Mouse (Mus musculus) lung, embryonic 15.5 days (tissue): ENCODE measurements around the gene Gm5485. TPM values are rescaled to one million over a fixed set of nuclear protein-coding genes. Genes with fewer than 3 reads are reported as not detected.
A peak's percentile ranks its signal among the peaks of the same experiment; 100 is the strongest.

Experiments
- ATAC-seq: fragments of 200-750 bp; cut with Nextera tagmentation; 2 replicates; pipeline ENCODE4 v1.8.0; 2017; ENCODE audit warnings: moderate number of reproducible peaks, borderline replicate concordance; ENCODE audit not compliant: low FRiP score, low TSS enrichment; ENCODE audit errors: extremely low read depth
- H3K27ac ChIP-seq: fragments of 300-500 bp; sonication (generic); 2 replicates; pipeline ENCODE4 v1.5.1; 2015; ENCODE audit warnings: moderate library complexity, mild to moderate bottlenecking, inconsistent platforms
- H3K27me3 ChIP-seq: fragments of 300-500 bp; sonication (generic); 2 replicates; pipeline ENCODE4 v1.6.1; 2015; ENCODE audit warnings: inconsistent platforms
- H3K36me3 ChIP-seq: fragments of 300-500 bp; sonication (generic); 2 replicates; pipeline ENCODE4 v1.6.1; 2015; ENCODE audit warnings: inconsistent platforms
- H3K4me1 ChIP-seq: fragments of 300-500 bp; sonication (generic); 2 replicates; pipeline ENCODE4 v1.6.1; 2015; ENCODE audit warnings: inconsistent platforms
- H3K4me2 ChIP-seq: fragments of 300-500 bp; sonication (generic); 2 replicates; pipeline ENCODE4 v1.6.1; 2015; ENCODE audit warnings: inconsistent platforms, mild to moderate bottlenecking, moderate library complexity
- H3K4me3 ChIP-seq: fragments of 300-500 bp; sonication (generic); 2 replicates; pipeline ENCODE4 v1.5.1; 2015; ENCODE audit warnings: mild to moderate bottlenecking, inconsistent platforms
- H3K9ac ChIP-seq: fragments of 300-500 bp; sonication (generic); 2 replicates; pipeline ENCODE4 v1.6.1; 2015; ENCODE audit warnings: inconsistent platforms
- H3K9me3 ChIP-seq: fragments of 300-500 bp; sonication (generic); 2 replicates; pipeline ENCODE4 v1.6.1; 2016; ENCODE audit warnings: inconsistent platforms
- WGBS: fragments of 180-500 bp; shearing (Covaris S2); methylation state at CpG from one replicate; pipeline ENCODE4 v1.1.7; 2015; 5-methylcytosine and 5-hydroxymethylcytosine counted together
- polyA plus RNA-seq: library from polyadenylated mRNA; unstranded; fragments of >200 nt; fragmentation: Nextera tagmentation; extraction: Ambion mirVana; gene quantifications from 2 replicates; pipeline ENCODE4 v1.2.1, GENCODE M21; 2015

The Gm5485 gene
- polyA plus RNA-seq, 1 experiment from 2014 or later: not detected

DNA sequence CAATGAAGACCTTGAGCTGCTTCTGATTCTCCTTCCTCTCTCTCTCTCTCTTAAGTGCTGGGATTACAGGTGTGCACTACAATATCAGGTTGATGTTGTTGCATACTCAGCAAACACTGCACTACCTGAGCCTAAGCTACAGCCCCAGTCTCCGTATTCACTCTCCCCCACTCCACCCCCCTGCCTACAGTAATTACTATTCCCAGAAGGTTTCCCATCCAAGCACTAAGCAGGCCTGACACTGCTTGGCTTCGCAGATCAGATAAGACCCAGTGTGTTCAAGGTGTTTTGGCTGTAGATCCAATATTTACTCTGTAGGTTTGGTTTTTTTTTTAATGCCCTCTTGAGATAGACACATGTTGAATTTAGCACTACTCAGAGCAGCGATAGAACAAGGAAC lies 2.1 kb downstream of the Gm5485 start:
- H3K27ac ChIP-seq: peak overlapping the region; percentile 41; the same call in 1 of the 2 replicates
- no peaks in the 10 kb centered on the region for H3K9me3 ChIP-seq
- H3K4me3 ChIP-seq: no peak overlapping the region
- H3K4me2 ChIP-seq: peak overlapping the region; percentile 39
- H3K27me3 ChIP-seq: no peaks in the 10 kb centered on the region
- no peaks in the 10 kb centered on the region for H3K36me3 ChIP-seq
- ATAC-seq: peak; percentile 85
- no peak overlapping the region for H3K9ac ChIP-seq
- WGBS: 44% methylated on average over 3 of the region's 3 CpGs
- peaks cover 9% of the 10 kb centered on the region for H3K4me1 ChIP-seq

DNA sequence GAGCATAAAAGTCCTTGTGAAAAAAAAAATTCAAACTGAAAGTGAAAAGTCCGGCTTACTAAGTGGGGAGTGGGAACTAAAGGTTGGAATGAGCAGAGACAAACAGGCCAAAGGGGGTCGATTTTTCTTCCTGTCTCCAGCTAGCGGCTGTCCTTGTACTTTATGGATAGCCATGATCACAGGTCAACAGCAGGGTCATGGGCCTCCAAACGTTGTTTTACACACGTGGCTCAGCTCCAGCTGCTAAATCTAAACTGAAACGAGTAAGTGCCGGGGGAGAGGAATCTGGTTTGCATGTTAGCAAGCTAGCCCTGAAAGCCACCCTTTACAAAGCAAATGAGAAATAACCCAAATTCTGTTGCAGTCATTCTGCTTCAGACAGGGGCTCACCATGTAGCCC lies 2.6 kb downstream of the Gm5485 start:
- peak overlapping the region; percentile 39 for H3K4me2 ChIP-seq

DNA sequence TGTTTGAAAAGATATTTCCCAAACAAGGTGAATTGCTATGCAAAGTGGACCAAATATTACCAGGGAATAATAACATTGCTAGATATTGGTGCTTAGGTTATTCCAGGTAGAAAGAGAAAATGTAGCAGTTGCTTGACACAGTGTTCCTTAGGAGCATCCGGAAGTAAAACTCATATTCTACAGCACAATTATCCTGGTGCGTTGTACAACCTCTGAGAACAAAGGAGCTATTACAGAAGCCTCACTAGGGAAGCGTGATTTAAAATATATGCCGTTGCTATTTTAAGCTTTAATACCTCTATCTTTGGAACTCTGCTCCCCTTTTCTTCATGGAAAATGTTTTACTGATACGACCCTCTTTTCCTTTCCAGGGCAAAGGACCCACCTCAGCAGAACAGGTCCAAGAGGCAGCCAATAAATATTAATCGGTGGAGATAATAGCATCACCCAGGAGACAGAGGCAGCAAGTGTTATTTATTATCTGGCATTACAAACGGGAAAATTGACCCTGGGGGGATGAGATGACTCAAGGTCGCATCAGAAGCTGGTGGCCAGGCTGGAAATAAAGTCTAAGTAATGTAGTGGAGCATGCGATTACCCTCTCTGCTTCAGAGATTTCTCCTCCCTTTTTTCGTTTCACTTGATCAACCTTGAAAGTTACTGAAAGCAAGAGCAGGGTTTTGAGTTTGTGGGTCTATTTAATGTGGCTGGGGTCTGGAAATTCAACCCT lies 6.4 kb downstream of the Gm5485 start:
- peaks cover 9% of the 10 kb centered on the region for H3K4me1 ChIP-seq
- no peak overlapping the region for H3K9ac ChIP-seq
- 66% methylated on average over 10 of the region's 10 CpGs for WGBS
- no peaks in the 10 kb centered on the region for H3K36me3 ChIP-seq
- no peak overlapping the region for H3K27ac ChIP-seq
- H3K4me3 ChIP-seq: no peak overlapping the region
- no peak overlapping the region for H3K4me2 ChIP-seq
- no peak for ATAC-seq
- no peaks in the 10 kb centered on the region for H3K9me3 ChIP-seq
- H3K27me3 ChIP-seq: no peaks in the 10 kb centered on the region

More for the DNA sequence above, 2.6 kb downstream of the Gm5485 start:
- Histone ChIP-seq H3K4me3 (no peak overlapping the region), H3K27me3 (no peaks in the 10 kb centered on the region), H3K9me3 (no peaks in the 10 kb centered on the region), H3K9ac (no peak overlapping the region), H3K27ac (0 out of 2 replicates have a peak overlapping the region, but pooled peaks have one; percentile 41), H3K36me3 (no peaks in the 10 kb centered on the region), H3K4me1 (peaks cover 9% of the 10 kb centered on the region)
- no peak for ATAC-seq
- WGBS: 12% methylated on average over 7 of the region's 7 CpGs

DNA sequence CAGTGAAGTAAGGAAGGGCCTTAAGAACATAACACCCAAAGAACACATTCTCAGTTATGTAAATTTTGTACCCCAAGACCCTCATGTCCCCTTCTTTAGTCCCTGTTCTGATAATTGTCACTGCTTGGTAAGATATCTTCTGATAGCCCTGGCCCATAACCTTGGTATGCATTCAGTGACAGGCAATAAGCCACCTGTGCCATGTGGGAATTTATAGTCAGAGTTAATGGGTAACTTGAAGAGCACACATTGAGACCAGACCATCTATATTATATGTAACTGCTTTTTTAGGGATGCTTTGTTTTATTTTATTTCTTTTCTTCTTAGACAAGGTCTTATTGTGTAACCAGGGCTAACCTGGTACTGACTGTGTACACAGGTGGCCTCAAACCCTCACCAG lies 8.2 kb downstream of the Gm5485 start:
- Histone ChIP-seq H3K9ac (no peak overlapping the region), H3K4me2 (no peak overlapping the region), H3K4me3 (no peak overlapping the region), H3K9me3 (no peaks in the 10 kb centered on the region), H3K4me1 (no peaks in the 10 kb centered on the region), H3K36me3 (no peaks in the 10 kb centered on the region), H3K27me3 (no peaks in the 10 kb centered on the region), H3K27ac (no peak overlapping the region)
- ATAC-seq: no peak

DNA sequence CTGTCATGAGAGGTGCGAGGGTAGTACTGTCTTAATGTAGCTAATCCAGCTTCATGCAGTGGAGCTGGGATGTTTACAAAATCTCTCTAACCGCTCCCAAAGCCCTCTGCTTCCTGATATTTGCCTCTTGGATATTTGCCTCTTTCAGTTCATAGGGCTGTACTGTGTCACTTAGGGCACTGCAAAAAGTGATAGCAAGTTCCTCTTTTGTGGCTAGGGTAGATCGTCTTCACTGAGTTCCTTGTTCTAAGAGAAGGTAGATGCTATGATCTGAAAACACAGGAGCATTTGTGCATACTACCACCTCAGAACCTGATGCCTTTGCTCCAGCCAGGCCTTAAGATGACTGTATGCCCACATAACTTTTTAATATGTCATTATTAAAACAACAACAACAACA lies 8.8 kb downstream of the Gm5485 start:
- Histone ChIP-seq H3K4me2 (no peak overlapping the region), H3K4me3 (no peak overlapping the region), H3K4me1 (no peaks in the 10 kb centered on the region), H3K9me3 (no peaks in the 10 kb centered on the region), H3K27me3 (no peaks in the 10 kb centered on the region), H3K27ac (no peak overlapping the region), H3K9ac (no peak overlapping the region), H3K36me3 (no peaks in the 10 kb centered on the region)
- ATAC-seq: no peak
- 58% methylated on average over 3 of the region's 3 CpGs for WGBS

DNA sequence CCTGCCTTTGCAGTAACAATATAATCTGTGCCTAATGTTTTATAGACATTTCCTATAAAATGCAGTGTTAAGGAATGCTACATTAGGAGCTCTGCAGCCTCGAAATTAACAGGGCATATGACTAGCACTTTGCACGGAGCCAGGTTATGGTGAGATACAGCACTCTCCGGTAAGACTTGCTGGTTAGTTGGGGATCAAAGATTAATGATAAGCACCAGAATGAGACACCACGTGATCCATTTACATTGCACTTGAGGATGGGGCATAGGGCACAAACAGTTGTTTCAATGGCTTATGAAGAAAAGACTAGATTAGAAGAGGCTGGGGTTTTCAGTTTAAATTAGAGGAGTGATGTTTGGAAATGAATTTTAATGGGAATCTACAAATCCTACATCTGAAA lies 9.3 kb downstream of the Gm5485 start:
- no peak overlapping the region for H3K4me3 ChIP-seq
- H3K4me1 ChIP-seq: no peaks in the 10 kb centered on the region
- H3K27me3 ChIP-seq: no peaks in the 10 kb centered on the region
- no peaks in the 10 kb centered on the region for H3K36me3 ChIP-seq
- H3K9me3 ChIP-seq: no peaks in the 10 kb centered on the region
- no peak overlapping the region for H3K9ac ChIP-seq
- 56% methylated on average over 4 of the region's 4 CpGs for WGBS
- no peak for ATAC-seq
- no peak overlapping the region for H3K4me2 ChIP-seq
- H3K27ac ChIP-seq: no peak overlapping the region

DNA sequence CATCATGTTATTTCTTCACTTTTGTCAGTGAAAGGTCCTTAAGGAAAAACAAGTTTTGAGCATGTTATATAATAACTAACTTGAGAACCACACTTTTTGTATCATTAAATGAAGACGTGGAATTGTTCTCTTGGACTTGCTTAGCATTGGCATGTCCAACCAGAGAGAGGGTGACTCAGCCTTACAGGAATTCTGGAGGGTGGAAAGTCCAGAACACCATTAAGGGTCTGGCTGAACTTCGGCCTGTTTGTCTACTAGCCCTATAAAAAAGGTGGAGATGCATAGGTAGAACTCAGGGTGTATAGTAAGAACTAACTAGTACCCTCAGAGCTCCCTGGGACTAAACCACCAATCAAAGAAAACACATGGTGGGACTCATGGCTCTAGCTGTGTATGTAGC lies 16.9 kb downstream of the Gm5485 start:
- no peak overlapping the region for H3K9ac ChIP-seq
- ATAC-seq: no peak

DNA sequence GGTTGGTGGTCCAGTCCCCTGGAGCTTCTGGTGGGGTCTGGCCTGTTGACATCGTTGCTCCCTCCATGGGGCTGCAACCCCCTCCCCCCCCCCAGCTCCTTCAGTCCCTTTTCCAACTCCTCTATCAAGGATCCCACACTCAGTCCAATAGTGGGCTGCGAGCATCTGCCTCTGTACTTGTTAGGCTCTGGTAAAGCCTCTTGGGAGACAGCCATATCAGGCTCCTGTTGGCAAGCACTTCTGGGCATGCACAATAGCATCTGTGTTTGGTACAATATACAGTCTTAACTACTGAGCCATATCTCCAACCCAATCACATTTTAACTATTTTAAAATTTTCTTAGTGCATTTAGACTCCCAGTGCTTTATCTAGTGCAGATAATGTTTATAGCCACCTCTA lies 25.2 kb downstream of the Gm5485 start:
- H3K4me1 ChIP-seq: no peaks in the 10 kb centered on the region
- no peaks in the 10 kb centered on the region for H3K9me3 ChIP-seq
- no peaks in the 10 kb centered on the region for H3K27me3 ChIP-seq
- 84% methylated on average over 2 of the region's 2 CpGs for WGBS
- H3K36me3 ChIP-seq: no peaks in the 10 kb centered on the region
- no peak overlapping the region for H3K9ac ChIP-seq
- no peak for ATAC-seq
- no peak overlapping the region for H3K4me2 ChIP-seq
- H3K27ac ChIP-seq: no peak overlapping the region
- no peak overlapping the region for H3K4me3 ChIP-seq

More for the DNA sequence above, 16.9 kb downstream of the Gm5485 start:
- Histone ChIP-seq H3K36me3 (no peaks in the 10 kb centered on the region), H3K9me3 (no peaks in the 10 kb centered on the region), H3K27me3 (no peaks in the 10 kb centered on the region), H3K4me2 (no peak overlapping the region), H3K27ac (no peak overlapping the region), H3K4me3 (no peak overlapping the region), H3K4me1 (no peaks in the 10 kb centered on the region)
- WGBS: 88% methylated on average over 2 of the region's 2 CpGs

DNA sequence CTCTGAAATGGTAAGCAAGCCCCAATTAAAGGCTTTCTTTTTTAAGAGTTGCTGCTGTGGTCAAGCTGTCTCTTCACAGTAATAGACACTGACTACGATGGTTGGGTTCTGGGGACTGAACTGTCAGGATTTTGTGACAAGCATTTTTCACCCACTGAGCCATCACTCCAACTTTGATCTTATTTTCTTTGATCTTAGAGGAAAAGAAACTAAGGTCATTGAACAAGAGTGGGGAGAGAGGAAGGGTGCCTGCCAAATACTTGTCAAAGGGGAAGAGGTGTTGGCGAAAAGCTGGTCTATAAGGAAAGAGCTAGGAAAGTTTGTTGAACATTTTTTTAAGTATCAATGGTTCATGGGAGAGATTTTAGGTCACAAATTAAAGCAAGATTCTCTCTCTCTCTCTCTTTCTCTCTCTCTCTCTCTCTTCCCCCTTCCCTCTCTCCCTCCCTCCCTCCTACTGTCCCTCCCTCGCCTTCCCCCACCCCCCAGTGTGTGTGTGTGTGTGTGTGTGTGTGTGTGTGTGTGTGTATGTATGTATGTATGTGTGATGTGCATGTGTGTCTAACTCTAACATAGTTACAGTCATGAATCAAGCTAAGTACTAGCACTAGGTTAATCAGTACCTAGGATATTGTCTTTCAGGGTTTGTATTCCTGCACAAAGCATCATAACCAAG lies 28.5 kb downstream of the Gm5485 start:
- peak; percentile 79; the same call in 1 of the 2 replicates for ATAC-seq
- no peaks in the 10 kb centered on the region for H3K9me3 ChIP-seq
- no peak overlapping the region for H3K4me3 ChIP-seq
- H3K9ac ChIP-seq: no peak overlapping the region
- no peaks in the 10 kb centered on the region for H3K36me3 ChIP-seq
- no peaks in the 10 kb centered on the region for H3K27me3 ChIP-seq
- no peaks in the 10 kb centered on the region for H3K4me1 ChIP-seq
- no peak overlapping the region; the same call in 1 of the 2 replicates for H3K27ac ChIP-seq
- H3K4me2 ChIP-seq: no peak overlapping the region
- WGBS: 27% methylated on average over 2 of the region's 3 CpGs

DNA sequence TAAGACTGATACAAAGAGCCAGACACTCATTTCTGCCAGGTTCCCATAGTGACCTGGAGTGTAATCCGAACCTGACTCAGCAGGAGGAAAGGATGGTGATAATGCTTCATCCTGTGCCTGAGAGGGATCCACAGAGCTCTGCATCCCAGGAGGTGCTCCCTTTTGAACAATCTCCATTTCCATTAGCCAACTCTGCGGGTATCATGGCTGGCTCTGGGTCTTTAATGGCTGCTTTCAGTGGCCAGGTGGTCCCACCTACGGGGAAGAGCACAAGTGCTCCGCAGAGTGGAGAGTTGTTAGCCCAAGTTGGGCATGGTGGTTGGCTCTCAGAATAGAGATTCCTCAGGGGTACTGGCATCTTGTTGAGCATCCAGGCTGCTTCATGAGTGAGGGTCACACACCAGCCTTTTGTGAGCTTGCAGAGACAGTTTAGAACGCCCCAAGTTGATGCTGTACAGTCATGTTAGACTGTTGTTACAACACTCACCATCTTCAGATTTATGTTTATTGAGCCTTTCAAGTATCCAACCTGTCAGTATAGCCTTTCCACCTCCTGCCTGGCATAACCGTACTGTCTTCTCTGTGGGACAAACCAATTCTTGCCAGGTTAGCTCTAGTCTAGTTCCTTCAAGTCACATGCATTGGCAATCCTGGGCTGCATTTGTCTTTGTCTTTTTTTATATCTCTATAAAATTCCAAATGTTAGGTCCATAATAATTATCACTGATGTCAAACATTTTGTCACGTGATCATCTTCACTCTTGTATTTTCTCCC lies 38.3 kb downstream of the Gm5485 start:
- WGBS: 79% methylated on average over 7 of the region's 7 CpGs
- ATAC-seq: no peak

DNA sequence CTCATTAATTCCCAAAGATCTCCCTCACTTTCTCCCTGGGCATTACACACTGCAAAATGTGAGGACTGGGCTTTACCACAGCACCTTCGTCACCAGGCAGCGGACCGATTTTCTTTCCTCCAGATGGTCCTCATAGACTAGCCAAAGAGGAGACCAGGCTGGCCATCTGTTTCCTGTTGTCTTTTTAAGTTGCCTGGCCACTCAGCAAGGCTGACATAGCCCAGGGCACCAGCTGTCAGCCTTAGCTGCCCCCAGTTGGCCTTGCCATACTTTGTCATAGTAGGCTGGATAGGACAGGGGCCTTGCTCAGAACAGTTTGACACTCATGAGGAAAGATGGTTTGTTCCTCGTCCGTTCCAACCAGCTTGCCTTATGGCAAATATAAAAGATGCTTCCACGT lies 39.8 kb downstream of the Gm5485 start:
- H3K36me3 ChIP-seq: no peaks in the 10 kb centered on the region
- ATAC-seq: no peak
- H3K4me1 ChIP-seq: peaks cover 4% of the 10 kb centered on the region; the same call in 1 of the 2 replicates
- H3K4me3 ChIP-seq: no peak overlapping the region
- no peak overlapping the region for H3K9ac ChIP-seq
- H3K27ac ChIP-seq: no peak overlapping the region
- H3K4me2 ChIP-seq: no peak overlapping the region
- no peaks in the 10 kb centered on the region for H3K27me3 ChIP-seq
- WGBS: 77% methylated on average over 6 of the region's 6 CpGs
- H3K9me3 ChIP-seq: no peaks in the 10 kb centered on the region

More for the DNA sequence above, 38.3 kb downstream of the Gm5485 start:
- H3K4me2 ChIP-seq: no peak overlapping the region
- peaks cover 4% of the 10 kb centered on the region; the same call in 1 of the 2 replicates for H3K4me1 ChIP-seq
- H3K9me3 ChIP-seq: no peaks in the 10 kb centered on the region
- H3K27ac ChIP-seq: no peak overlapping the region
- no peak overlapping the region for H3K9ac ChIP-seq
- H3K36me3 ChIP-seq: no peaks in the 10 kb centered on the region
- H3K27me3 ChIP-seq: no peaks in the 10 kb centered on the region
- no peak overlapping the region for H3K4me3 ChIP-seq

DNA sequence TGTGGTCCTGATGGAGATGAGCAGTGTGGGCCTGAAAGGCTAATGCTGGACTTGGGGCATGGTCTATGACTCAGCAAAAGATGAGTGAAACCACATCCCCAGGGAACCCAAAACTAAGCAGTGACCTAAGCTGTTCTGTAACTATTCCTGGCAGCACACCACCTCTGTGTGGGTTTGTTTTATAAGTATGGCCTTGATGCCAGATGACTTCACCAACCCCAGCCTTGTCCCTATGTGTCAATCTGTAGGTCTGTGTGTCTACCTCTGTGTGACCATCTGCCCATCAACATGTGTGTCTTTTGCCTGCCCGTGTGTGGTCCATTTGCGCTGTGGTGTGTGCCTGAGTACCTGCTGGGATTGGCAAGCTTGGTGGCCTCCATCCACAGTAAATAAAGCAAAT lies 44.1 kb downstream of the Gm5485 start:
- H3K27me3 ChIP-seq: no peaks in the 10 kb centered on the region
- no peaks in the 10 kb centered on the region for H3K36me3 ChIP-seq
- H3K27ac ChIP-seq: no peak overlapping the region
- no peak overlapping the region for H3K4me2 ChIP-seq
- ATAC-seq: no peak
- no peaks in the 10 kb centered on the region for H3K9me3 ChIP-seq
- 93% methylated on average over 2 of the region's 2 CpGs for WGBS
- H3K4me3 ChIP-seq: no peak overlapping the region
- H3K9ac ChIP-seq: no peak overlapping the region
- no peaks in the 10 kb centered on the region for H3K4me1 ChIP-seq
